Mouse (Mus musculus): ENCODE results near the gene Xntrpc. TPM values are rescaled to one million over a fixed set of nuclear protein-coding genes. Genes with fewer than 3 reads are reported as not detected.

Xntrpc gene
- polyA plus RNA-seq, 1 experiment from 2014 or later, result 0.71 TPM

GRCm38 (mm10) chr7:102099760-102100661, 34.5 kb downstream of the Xntrpc start:
- DNase-seq (ENCODE audit: low spot score), result peak; percentile 54
- H3K4me3 ChIP-seq (ENCODE audit: low read depth, low read length), result peak overlapping the region; percentile 27
- no peak overlapping the region for H3K27ac ChIP-seq (ENCODE audit: low read depth, low read length)
- peaks cover 8% of the 10 kb centered on the region for H3K27me3 ChIP-seq (replicated peaks; ENCODE audit: control insufficient read depth, insufficient read depth, low read length)
- peak overlapping the region; percentile 54 for H3K4me2 ChIP-seq
- H3K9me3 ChIP-seq (ENCODE audit: control insufficient read depth, low read length), result no peaks in the 10 kb centered on the region
- 7% methylated on average over 30 of the region's 30 CpGs for whole genome bisulfite sequencing
- peak; percentile 46 for ATAC-seq (replicated peaks; ENCODE audit: low FRiP score)
- H3K36me3 ChIP-seq (ENCODE audit: control insufficient read depth, insufficient read depth, low read length), result no peaks in the 10 kb centered on the region
- peaks cover 14% of the 10 kb centered on the region; the same call in 1 of the 2 replicates for H3K4me1 ChIP-seq (replicated peaks; ENCODE audit: control insufficient read depth, insufficient read depth, low read length)
- 0 out of 2 replicates have a peak overlapping the region, but pooled peaks have one; percentile 11 for H3K9ac ChIP-seq (ENCODE audit: low read depth, low read length)

- no peak overlapping the region for H3K4me2 ChIP-seq
- ATAC-seq (replicated peaks; ENCODE audit: low FRiP score) (no peak), DNase-seq (ENCODE audit: low spot score) (no peak)
- H3K4me1 ChIP-seq (replicated peaks; ENCODE audit: control insufficient read depth, insufficient read depth, low read length), result peaks cover 14% of the 10 kb centered on the region; the same call in 1 of the 2 replicates
- H3K9ac ChIP-seq (ENCODE audit: low read depth, low read length), result no peak overlapping the region
- H3K36me3 ChIP-seq (ENCODE audit: control insufficient read depth, insufficient read depth, low read length), result no peaks in the 10 kb centered on the region
- H3K27ac ChIP-seq (ENCODE audit: low read depth, low read length), result no peak overlapping the region
- whole genome bisulfite sequencing, result 67% methylated on average over 5 of the region's 5 CpGs
- H3K9me3 ChIP-seq (ENCODE audit: control insufficient read depth, low read length), result no peaks in the 10 kb centered on the region
- H3K27me3 ChIP-seq (replicated peaks; ENCODE audit: control insufficient read depth, insufficient read depth, low read length), result peaks cover 8% of the 10 kb centered on the region
- H3K4me3 ChIP-seq (ENCODE audit: low read depth, low read length), result no peak overlapping the region
Measured at GRCm38 (mm10) chr7:102100868-102101267, 35.4 kb downstream of the Xntrpc start.

DNA sequence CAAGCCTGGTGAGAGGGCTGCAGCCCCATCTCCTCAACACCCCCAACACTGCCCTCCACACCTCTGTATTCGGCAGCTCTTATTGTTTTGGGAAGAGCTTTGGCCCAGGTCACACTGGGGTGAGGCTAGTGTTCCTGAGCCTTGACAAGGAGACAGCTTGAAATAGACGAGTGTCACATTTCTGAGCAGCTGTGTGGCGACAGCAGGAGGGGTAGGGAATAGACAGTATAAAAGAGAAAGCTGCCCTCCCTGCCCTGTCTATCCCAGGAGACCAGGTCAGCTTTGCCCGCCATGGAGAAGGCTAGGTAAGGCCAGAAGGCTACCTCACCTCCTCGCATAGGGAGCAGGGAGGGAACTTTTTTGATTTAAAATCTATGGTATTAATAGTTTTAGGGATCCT, 36.0 kb downstream of the Xntrpc start, which contains the start of gene Art1:
Gene Art1, plus strand, starts transcription at position 257 of the 400 bp plus-strand sequence.
- H3K4me2 ChIP-seq, result no peak within 1 kb of the TSS; the same call in 1 of the 2 replicates
- 61% methylated on average over 5 of the region's 5 CpGs for WGBS
- no peaks in the 10 kb centered on the region for H3K36me3 ChIP-seq (ENCODE audit: control insufficient read depth, insufficient read depth, low read length)
- no peak within 1 kb of the TSS for H3K27ac ChIP-seq (ENCODE audit: low read depth, low read length)
- DNase-seq (ENCODE audit: low spot score) (no peak), ATAC-seq (replicated peaks; ENCODE audit: low FRiP score) (no peak)
- H3K4me3 ChIP-seq (ENCODE audit: low read depth, low read length), result no peak within 1 kb of the TSS
- no peaks in the 10 kb centered on the region for H3K9me3 ChIP-seq (ENCODE audit: control insufficient read depth, low read length)
- H3K4me1 ChIP-seq (replicated peaks; ENCODE audit: control insufficient read depth, insufficient read depth, low read length), result peaks cover 14% of the 10 kb centered on the region; the same call in 1 of the 2 replicates
- H3K27me3 ChIP-seq (replicated peaks; ENCODE audit: control insufficient read depth, insufficient read depth, low read length), result peaks cover 8% of the 10 kb centered on the region
- H3K9ac ChIP-seq (ENCODE audit: low read depth, low read length), result no peak within 1 kb of the TSS

DNA sequence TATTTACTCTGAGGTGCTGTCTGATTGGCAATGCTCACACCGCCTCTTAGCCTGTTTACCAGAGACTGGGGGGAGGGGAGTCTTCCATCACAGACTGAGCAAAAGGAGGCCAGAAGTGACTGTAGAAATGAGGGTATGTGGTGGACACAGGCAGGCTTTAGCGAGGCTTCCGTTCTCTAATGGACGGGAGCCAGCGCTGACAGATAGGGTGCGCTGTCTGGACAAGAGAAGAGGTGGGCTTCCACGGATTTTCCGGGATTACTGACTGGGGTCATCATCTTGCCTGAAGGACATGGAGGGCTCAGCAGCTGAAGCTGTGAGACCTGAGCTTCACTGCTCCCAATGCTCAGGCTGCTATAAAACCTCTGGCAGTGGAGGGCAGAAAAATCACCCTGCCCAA, 36.7 kb downstream of the Xntrpc start:
- H3K4me3 ChIP-seq (ENCODE audit: low read depth, low read length), result no peak overlapping the region
- H3K27me3 ChIP-seq (replicated peaks; ENCODE audit: control insufficient read depth, insufficient read depth, low read length), result peaks cover 8% of the 10 kb centered on the region
- whole genome bisulfite sequencing, result 51% methylated on average over 8 of the region's 8 CpGs
- peaks cover 18% of the 10 kb centered on the region for H3K4me1 ChIP-seq (replicated peaks; ENCODE audit: control insufficient read depth, insufficient read depth, low read length)
- ATAC-seq (replicated peaks; ENCODE audit: low FRiP score) (no peak), DNase-seq (ENCODE audit: low spot score) (no peak)
- H3K27ac ChIP-seq (ENCODE audit: low read depth, low read length), result no peak overlapping the region
- no peaks in the 10 kb centered on the region for H3K9me3 ChIP-seq (ENCODE audit: control insufficient read depth, low read length)
- no peaks in the 10 kb centered on the region for H3K36me3 ChIP-seq (ENCODE audit: control insufficient read depth, insufficient read depth, low read length)
- no peak overlapping the region for H3K9ac ChIP-seq (ENCODE audit: low read depth, low read length)
- no peak overlapping the region for H3K4me2 ChIP-seq

- Histone ChIP-seq H3K4me3 (ENCODE audit: low read depth, low read length) (no peak overlapping the region), H3K27ac (ENCODE audit: low read depth, low read length) (no peak overlapping the region), H3K9ac (ENCODE audit: low read depth, low read length) (no peak overlapping the region), H3K36me3 (ENCODE audit: control insufficient read depth, insufficient read depth, low read length) (no peaks in the 10 kb centered on the region), H3K27me3 (replicated peaks; ENCODE audit: control insufficient read depth, insufficient read depth, low read length) (peaks cover 8% of the 10 kb centered on the region), H3K4me1 (replicated peaks; ENCODE audit: control insufficient read depth, insufficient read depth, low read length) (peaks cover 18% of the 10 kb centered on the region), H3K4me2 (no peak overlapping the region), H3K9me3 (ENCODE audit: control insufficient read depth, low read length) (no peaks in the 10 kb centered on the region)
- DNase-seq (ENCODE audit: low spot score) (no peak), ATAC-seq (replicated peaks; ENCODE audit: low FRiP score) (peak; percentile 22; the same call in 1 of the 2 replicates)
- 51% methylated on average over 6 of the region's 6 CpGs for WGBS
Measured at GRCm38 (mm10) chr7:102102696-102103095, 37.2 kb downstream of the Xntrpc start.

GRCm38 (mm10) chr7:102103555-102103954, 38.0 kb downstream of the Xntrpc start:
- DNase-seq (ENCODE audit: low spot score), result no peak
- H3K27ac ChIP-seq (ENCODE audit: low read depth, low read length), result no peak overlapping the region
- ATAC-seq (replicated peaks; ENCODE audit: low FRiP score), result peak; percentile 79
- whole genome bisulfite sequencing, result 45% methylated on average over 2 of the region's 2 CpGs
- no peaks in the 10 kb centered on the region for H3K9me3 ChIP-seq (ENCODE audit: control insufficient read depth, low read length)
- H3K36me3 ChIP-seq (ENCODE audit: control insufficient read depth, insufficient read depth, low read length), result no peaks in the 10 kb centered on the region
- peaks cover 18% of the 10 kb centered on the region for H3K4me1 ChIP-seq (replicated peaks; ENCODE audit: control insufficient read depth, insufficient read depth, low read length)
- H3K27me3 ChIP-seq (replicated peaks; ENCODE audit: control insufficient read depth, insufficient read depth, low read length), result peaks cover 8% of the 10 kb centered on the region
- H3K9ac ChIP-seq (ENCODE audit: low read depth, low read length), result no peak overlapping the region
- no peak overlapping the region for H3K4me2 ChIP-seq
- H3K4me3 ChIP-seq (ENCODE audit: low read depth, low read length), result no peak overlapping the region

- H3K9me3 ChIP-seq (ENCODE audit: control insufficient read depth, low read length), result no peaks in the 10 kb centered on the region
- DNase-seq (ENCODE audit: low spot score) (no peak), ATAC-seq (replicated peaks; ENCODE audit: low FRiP score) (no peak)
- no peak overlapping the region for H3K27ac ChIP-seq (ENCODE audit: low read depth, low read length)
- no peaks in the 10 kb centered on the region for H3K36me3 ChIP-seq (ENCODE audit: control insufficient read depth, insufficient read depth, low read length)
- peaks cover 3% of the 10 kb centered on the region; the same call in 1 of the 2 replicates for H3K27me3 ChIP-seq (replicated peaks; ENCODE audit: control insufficient read depth, insufficient read depth, low read length)
- H3K4me2 ChIP-seq, result no peak overlapping the region
- no peak overlapping the region for H3K4me3 ChIP-seq (ENCODE audit: low read depth, low read length)
- 63% methylated on average over 5 of the region's 5 CpGs for WGBS
- no peak overlapping the region for H3K9ac ChIP-seq (ENCODE audit: low read depth, low read length)
- H3K4me1 ChIP-seq (replicated peaks; ENCODE audit: control insufficient read depth, insufficient read depth, low read length), result peaks cover 18% of the 10 kb centered on the region
Measured at GRCm38 (mm10) chr7:102104126-102104525, 38.6 kb downstream of the Xntrpc start.

DNA sequence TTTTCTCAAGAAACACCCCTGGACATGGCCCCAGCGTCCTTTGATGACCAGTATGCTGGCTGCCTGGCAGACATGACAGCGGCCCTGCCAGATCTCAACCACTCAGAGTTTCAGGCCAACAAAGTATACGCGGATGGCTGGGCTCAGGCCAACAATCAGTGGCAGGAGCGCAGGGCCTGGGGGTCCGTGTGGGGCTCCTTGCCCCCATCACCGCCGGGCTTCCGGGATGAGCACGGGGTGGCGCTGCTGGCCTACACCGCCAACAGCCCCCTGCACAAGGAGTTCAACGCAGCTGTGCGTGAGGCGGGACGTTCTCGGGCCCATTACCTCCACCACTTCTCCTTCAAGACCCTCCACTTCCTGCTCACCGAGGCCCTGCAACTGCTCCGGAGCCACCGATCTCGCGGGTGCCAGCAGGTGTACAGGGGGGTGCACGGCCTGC, 41.2 kb downstream of the Xntrpc start:
- 14% methylated on average over 23 of the region's 23 CpGs for WGBS

More for the DNA sequence above, 41.2 kb downstream of the Xntrpc start:
- Histone ChIP-seq H3K27ac (ENCODE audit: low read depth, low read length) (no peak overlapping the region), H3K4me1 (replicated peaks; ENCODE audit: control insufficient read depth, insufficient read depth, low read length) (peaks cover 9% of the 10 kb centered on the region; the same call in 1 of the 2 replicates), H3K4me2 (peak overlapping the region; percentile 62), H3K9me3 (ENCODE audit: control insufficient read depth, low read length) (no peaks in the 10 kb centered on the region), H3K27me3 (replicated peaks; ENCODE audit: control insufficient read depth, insufficient read depth, low read length) (no peaks in the 10 kb centered on the region), H3K9ac (ENCODE audit: low read depth, low read length) (peak overlapping the region; percentile 44; the same call in 1 of the 2 replicates), H3K36me3 (ENCODE audit: control insufficient read depth, insufficient read depth, low read length) (no peaks in the 10 kb centered on the region), H3K4me3 (ENCODE audit: low read depth, low read length) (peak overlapping the region; percentile 34)
- ATAC-seq (replicated peaks; ENCODE audit: low FRiP score), result no peak
- DNase-seq (ENCODE audit: low spot score), result no peak

Data from liver, embryonic 11.5 days (tissue).